Mouse (Mus musculus) thymus, postnatal 14 days (tissue): ENCODE data around the gene Kif27.

Experiments
- DNase-seq: peaks from one replicate; pipeline ENCODE4 v3.0.0; 2021

The Kif27 gene

DNA sequence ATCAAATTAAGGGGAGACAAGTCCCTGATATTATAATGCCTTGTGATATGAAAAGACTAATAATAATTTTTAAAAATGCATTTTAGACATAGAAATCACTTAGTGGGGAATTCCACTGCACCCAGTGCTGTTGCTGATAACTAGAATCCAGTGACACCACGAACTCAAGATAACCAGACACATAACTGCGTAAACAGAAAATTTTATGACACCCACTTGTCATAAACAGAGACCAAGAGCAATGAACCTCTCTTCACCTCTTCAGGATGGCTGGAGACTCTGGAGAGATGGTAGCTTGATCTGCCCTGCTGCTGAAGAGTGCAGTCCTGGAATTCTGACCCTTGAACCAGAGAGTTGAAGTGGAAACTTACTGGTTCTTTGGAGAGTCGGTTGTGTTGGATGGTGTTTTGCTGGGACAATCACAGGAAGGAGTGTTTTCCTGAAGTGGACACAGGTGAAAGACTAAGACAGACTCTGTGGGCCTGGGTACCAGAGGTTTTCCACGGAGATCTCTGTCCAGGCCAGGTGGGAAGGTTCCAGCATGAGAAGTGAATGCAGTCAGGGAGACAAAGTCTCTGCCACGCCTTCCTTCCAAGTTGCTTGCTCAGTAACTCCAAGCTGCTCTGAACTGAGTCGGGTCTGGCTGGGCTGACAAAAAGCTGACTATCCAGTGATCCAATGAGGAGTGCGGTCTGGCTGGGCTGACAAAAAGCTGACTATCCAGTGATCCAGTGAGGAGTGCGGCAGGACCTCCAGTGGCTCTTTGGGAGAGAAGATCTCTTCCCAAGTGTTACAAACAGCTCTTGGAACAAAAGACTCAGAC lies 5.6 kb upstream of the Kif27 start:
- DNase-seq = no peak

DNA sequence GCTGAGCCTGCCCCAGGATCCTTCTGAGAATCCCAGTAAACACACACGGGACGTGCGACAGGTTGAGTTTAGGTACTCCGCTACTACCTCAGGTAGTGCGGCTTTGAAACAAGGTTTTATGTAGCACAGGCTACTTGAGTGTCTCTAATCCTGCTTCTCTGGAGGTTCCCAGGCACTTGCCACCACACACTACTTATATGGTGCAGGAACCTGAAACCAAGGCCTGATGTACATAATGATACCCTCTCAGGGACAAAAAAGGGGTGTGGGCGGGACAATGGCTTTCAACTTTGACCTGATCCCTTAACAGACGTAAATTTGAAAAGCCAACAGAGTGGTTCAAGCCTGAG lies 357 bp upstream of the Kif27 start:
- no peak for DNase-seq

GRCm38 (mm10) chr13:58352996-58353395 lies 5.9 kb downstream of the Kif27 start:
- DNase-seq = no peak

DNA sequence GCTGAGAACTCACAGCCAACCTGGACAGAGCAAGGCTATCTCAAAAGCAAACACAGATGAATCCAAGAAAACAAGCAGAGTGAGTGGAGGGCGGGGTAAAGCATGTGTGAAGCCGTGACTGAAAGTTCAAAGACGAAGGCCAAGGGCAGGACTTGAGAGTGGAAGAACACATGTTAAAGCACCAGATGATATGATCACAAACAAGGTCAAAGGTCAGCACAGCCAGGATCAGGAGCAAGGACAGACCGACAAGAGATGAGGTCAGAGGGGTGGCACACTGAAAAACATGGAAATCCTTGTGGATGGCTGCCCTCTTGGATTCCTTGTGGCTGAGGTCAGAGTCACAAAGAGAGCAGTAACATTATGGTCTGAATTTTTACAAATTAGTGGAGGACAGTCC lies 8.3 kb downstream of the Kif27 start:
- DNase-seq = no peak

- no peak for DNase-seq
Observed at GRCm38 (mm10) chr13:58344505-58344904, 14.4 kb downstream of the Kif27 start.

GRCm38 (mm10) chr13:58337456-58337855 lies 21.5 kb downstream of the Kif27 start:
- no peak for DNase-seq

DNA sequence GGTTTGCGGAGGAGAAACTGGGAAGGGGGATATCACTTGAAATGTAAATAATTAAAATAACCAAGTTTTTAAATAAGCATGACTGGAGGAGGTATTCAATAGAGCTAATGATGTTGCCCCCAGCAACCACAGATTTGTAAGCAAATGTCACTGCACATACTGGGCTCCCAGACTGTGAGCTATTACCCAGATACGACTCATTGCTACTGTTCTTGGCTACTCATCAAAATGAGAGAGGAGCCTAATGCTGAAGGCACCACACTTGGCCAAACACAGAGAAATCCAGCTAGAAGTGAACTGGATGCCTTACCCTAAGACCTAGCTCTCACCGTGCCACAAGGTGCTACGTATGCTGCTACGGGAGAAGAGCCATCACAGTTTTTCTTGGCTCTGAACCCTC lies 24.8 kb downstream of the Kif27 start:
- DNase-seq = no peak

DNA sequence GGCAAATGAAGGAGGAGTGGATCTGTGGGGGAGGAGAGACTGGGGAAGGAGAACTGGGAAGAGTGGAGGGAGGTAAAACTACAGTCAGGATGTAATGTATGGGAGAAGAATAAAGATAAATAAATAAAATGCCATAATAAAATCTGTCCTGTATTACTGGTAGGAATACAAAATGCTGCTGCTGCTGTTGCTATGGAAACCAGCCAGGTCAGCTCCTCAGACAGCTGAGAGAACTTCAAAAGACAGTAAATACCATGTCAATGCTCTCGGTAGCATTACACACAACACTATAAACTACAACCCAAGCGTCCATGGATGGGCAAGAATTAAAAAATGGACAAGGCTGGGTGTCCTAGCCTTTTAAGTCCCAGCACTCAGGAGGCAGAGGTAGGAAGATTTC lies 41.2 kb downstream of the Kif27 start:
- no peak for DNase-seq

- peak; percentile 7 for DNase-seq
Observed at GRCm38 (mm10) chr13:58314991-58315390, 43.9 kb downstream of the Kif27 start.

DNA sequence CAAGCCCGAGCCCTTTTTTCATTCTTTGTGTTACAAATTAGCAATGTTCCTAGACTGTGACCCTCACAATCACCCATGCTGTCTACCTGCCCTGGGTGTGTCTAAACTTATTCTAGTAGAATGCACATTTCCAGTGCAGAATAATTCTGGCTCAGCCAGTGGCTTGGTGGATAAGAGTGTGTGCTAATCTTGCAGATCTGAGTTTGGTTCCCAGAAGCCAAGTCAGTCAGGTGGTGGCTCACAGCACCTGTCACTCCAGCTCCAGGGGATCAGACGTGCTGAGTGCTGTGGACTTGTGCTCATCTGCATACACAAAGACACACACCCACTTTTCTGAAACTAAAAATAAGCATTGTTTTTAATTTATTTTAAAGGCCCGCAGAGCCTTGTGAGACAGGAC lies 45.2 kb downstream of the Kif27 start:
- DNase-seq = no peak

GRCm38 (mm10) chr13:58311351-58311750 lies 47.6 kb downstream of the Kif27 start:
- DNase-seq = no peak

DNA sequence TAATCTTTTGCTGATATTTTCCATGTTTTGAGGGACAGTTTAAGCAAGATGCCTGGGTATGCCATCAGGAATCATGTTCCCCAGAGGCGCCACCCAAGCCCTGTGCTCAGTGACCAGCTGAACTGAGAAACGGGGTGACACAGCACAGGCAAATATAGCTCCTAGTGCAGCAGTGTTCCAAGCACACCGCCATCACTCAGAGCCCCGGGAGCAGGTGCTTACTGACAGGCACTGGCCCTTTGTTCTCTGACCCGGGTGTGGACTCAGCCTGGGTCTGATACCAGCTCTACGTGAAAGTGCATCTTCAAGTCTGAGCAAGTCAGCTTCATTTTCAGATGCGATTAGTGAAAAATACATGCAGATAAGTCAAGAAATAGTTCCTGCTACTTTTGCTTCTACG lies 49.4 kb downstream of the Kif27 start:
- no peak for DNase-seq

DNA sequence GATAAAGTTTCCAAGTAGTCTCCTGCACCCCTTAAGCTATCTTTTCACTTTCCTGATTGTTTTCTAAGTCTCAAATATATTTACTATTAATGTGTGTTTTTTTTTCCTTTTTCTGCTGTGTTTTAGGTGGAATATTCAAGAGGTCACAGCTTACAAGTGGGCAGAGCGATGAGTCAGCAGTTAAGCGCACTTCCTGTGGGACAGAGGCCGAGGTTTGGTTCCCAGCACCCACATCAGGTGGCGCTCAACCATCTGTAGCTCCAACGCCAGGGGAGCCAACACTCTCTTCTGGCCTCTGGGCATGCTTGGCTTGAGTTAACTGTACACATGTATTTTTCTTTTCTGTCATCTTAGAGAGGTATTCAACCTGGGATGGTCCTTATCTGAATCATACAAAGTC lies 51.5 kb downstream of the Kif27 start:
- DNase-seq = no peak

GRCm38 (mm10) chr13:58305230-58305629 lies 53.7 kb downstream of the Kif27 start:
- DNase-seq = no peak

GRCm38 (mm10) chr13:58302421-58303145 lies 56.3 kb downstream of the Kif27 start:
- no peak for DNase-seq

DNA sequence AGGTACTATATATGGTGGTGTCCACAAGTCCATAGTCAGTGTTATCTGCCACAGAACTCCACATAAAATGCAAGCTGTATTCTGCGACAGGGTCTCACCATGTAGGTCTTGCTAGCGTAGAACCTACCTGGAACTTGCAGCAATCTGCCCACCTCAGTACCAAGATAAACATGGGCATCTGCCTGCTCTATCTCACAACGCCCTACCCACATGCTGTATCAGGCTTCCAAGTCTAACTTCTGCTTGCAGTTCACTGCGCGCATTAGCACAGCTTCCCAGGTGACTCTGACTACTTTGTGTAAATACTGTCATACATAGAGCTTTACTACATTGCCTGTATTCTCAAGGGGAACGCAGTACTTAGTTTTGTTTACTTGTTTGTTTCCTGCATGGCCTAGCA lies 57.0 kb downstream of the Kif27 start:
- no peak for DNase-seq

DNA sequence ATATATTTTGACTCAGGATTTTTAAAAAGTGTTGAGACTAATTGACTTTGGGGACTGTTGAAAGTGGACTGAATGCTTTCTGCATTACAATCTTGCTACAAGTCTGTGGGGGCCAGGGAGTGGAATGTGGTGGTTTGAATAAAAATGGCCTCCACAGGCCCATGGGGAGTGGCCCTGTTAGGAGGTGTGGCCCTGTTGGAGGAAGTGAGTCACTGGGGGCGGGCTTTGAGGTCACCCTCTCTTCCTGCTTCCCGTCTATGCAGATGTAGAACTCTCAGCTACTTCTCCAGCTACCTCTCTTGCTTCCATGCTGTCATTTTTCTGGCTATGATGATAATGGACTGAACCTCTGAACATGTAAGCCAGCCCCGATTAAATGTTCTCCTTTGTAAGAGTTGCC lies 60.2 kb downstream of the Kif27 start:
- no peak for DNase-seq

DNA sequence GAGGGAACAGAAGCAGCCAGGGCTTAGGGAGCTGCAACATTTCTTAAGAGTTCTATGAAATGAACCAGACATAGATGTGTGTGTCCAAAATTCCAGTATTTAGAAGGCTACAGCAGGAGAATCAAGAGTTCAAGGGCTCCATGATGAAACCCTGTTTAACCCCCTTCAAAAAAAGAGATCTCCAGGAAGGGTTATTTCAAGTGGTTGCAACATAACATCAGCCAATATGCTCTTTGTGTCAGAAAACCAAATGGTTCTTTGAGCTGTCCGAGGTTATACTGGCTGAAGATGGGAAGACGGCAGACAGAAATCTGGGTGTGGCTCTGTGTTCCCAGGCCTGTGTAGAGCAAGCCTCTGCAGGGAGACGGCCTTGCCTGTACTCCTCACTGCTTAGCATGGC lies 63.3 kb downstream of the Kif27 start:
- DNase-seq = no peak

- DNase-seq = peak; percentile 24
Observed at GRCm38 (mm10) chr13:58292811-58293210, 66.1 kb downstream of the Kif27 start.

DNA sequence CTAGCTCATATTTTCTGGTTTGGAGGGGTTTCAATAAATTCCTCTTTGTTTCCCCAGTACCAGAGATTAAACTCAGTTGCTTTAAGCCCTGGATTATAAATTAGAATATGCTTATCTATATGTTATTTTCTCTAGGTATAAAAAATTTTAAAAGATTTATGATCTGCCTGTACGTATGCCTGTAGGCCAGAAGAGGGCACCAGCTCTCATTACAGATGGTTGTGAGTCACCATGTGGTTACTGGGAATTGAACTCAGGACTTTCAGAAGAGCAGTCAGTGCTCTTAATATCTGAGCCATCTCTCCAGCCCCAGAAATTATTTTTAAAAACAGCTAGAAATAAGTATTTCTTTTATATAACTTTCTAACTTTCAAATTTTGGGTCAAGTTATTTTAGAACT lies 69.6 kb downstream of the Kif27 start:
- DNase-seq = no peak

DNA sequence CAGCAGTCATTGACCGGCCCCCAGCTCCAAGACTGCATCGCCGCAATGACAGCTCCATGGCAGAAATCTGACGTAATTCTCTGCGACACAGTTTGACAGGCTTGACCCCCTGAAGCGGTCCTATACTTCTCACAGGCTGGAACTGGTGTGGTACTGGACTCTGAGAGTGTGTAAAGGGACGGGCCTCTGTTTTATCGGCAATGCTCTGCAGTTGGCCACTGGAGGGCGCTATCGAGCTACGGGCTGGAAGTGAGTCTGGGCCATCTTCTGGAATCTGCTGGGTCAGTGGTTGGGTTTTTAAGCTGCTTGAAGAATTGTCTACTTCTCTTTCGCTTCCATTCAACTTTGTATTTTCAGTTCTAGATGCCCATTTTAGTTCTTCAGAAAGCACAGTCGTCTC lies 71.1 kb downstream of the Kif27 start:
- peak; percentile 78 for DNase-seq

DNA sequence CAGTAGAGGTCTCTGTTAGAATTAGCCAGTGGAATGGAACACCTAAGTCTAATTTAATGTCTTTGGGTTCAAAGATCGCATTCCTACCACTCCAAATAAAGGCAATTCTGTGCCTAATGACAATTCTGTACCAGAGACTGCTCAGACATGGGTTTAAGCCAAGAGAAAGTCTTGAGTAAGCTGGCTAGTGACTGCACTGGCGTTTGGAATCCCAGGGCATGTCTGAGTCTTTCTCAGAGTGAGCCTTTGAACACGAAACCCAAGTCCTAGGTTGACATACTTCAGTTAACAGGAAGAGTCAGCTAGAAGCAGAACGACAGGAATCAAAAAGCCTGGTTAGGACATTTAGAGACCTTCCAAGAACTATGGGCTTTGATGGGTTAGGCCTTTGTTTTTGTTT lies 75.5 kb downstream of the Kif27 start:
- DNase-seq = no peak

DNA sequence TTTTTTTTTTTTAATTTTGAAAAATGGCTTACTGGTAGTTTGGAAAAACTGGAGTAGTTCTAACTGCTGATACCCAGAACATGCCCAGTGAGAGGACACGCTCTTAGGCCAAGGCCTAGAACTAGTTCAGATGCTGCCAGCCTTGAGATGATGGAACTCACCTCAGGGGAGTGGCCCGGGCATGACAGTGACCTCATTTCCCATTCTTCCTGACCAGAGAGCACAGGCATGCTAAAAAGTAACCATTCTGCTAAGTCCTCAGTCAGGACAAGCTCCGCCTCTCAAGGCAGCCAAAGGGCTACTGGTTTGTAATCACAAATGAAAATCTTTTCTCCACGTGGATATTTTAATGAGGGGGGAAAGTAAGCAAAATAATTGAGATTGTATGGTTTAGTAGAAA lies 77.0 kb downstream of the Kif27 start:
- DNase-seq = no peak

DNA sequence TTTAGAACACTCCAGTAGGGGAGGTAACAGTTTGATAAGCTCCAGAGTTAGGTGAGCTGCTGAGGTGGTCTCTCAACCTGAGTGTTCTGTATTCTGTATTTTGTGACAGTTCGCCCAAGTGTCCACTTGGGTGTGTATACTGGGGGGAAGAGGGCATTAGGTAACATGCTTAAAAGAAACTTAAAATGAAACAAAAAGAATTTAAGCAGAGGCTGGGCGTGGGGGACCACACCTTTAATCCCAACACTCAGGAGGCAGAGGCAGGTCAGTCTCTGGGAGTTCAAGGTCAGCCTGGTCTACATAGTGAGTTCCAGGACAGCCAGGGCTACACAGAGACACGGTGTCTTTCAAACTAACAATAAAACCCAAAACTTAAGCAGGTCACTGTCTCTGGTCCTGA lies 78.4 kb downstream of the Kif27 start:
- no peak for DNase-seq

DNA sequence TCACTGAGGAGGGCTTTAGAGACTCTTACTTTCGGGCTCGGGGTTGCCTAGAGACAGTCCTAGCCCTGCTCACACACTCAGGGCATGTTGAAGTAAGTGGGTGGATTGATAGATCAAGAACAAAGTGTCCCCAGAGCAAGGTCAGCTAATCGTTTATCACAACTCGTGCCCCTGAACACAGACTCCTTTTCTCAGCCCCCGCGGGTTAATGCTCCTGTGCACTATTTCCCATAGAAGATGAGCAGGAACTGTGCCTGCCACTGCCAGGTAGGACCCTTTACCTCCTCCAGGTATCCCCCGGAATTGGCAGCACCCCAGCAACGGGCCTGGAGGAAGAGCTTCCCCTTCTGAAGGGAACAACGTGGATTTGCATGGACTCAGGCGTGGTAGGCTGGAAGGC lies 82.7 kb downstream of the Kif27 start:
- DNase-seq = no peak
